Mouse (Mus musculus): Measurements from ENCODE around the gene Dtnb. TPM values are rescaled to one million over a fixed set of nuclear protein-coding genes. Genes with fewer than 3 reads are reported as not detected.

Dtnb gene
- polyA plus RNA-seq, 1 experiment from 2014 or later, result 32.0 TPM

DNA sequence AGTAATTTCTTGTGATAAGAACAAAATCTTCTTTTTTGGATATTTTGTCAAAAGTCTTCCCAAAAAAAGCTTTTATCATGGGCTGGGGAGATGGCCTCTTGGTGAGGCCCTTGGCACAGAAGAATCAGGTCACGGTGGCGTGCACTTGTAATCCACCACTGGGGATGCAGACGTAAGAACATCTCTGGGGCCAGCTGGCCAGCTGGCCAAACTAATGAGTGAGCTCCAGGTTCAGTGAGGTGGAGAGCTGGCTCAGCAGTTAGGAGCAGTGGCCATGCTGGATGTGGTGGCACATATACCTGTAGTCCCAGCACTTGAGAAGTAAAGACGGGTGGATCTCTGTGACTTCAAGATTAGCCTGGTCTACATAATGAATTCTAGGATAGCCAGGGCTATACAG, 196.2 kb downstream of the Dtnb start:
- no peak overlapping the region for H3K4me2 ChIP-seq
- 91% methylated on average over 4 of the region's 4 CpGs for WGBS
- H3K36me3 ChIP-seq, result no peaks in the 10 kb centered on the region
- ATAC-seq (ENCODE audit: borderline replicate concordance, extremely low read depth, low FRiP score, low TSS enrichment), result no peak
- H3K9me3 ChIP-seq, result no peaks in the 10 kb centered on the region
- H3K4me3 ChIP-seq, result no peak overlapping the region
- no peak overlapping the region for H3K27ac ChIP-seq
- 0 out of 2 replicates have a peak, but pooled peaks cover 4% of the 10 kb centered on the region for H3K4me1 ChIP-seq
- no peak overlapping the region for H3K9ac ChIP-seq
- H3K27me3 ChIP-seq, result no peaks in the 10 kb centered on the region

DNA sequence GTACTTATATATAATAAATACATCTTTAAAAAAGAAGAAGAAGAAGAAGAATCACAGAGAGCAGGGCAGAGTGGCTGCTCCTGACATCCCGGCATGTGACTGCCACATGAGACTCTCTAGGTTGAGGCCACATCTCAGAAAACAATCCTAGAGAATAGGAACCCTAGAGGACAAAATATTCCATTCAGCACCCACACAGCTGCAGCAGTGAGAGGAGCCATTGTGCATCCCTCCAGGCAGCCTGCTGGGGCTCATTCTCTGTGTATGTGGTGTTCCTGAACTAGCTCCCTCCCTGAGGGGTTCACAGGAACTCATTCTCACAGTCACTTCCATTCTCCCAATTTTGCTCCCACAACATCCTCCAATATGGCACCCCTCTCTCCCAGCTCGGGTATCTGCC, 198.4 kb downstream of the Dtnb start:
- ATAC-seq (ENCODE audit: borderline replicate concordance, extremely low read depth, low FRiP score, low TSS enrichment), result no peak
- no peaks in the 10 kb centered on the region for H3K36me3 ChIP-seq

DNA sequence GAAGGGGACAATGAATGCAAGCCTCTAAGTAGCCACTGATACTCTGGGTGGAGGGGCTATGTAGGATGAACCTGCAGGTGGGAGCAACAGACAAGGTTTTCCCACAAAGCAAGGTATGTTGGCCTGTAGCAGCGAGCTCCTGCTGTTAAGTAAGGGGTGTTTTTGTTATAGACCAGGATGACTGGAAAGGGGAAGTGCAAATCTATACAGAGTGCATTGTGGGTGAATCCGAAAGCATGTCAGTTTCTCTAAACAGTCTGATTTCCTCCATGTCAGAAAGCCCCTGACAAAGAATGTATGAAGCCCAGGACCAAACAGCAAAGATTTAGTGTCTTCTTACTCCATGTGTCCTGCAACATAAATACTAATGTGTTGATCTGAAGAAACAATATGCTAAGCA, 198.9 kb downstream of the Dtnb start:
- no peaks in the 10 kb centered on the region for H3K27me3 ChIP-seq
- no peak overlapping the region for H3K9ac ChIP-seq
- H3K9me3 ChIP-seq, result no peaks in the 10 kb centered on the region
- 81% methylated on average over 2 of the region's 2 CpGs for WGBS
- no peaks in the 10 kb centered on the region for H3K4me1 ChIP-seq
- no peak overlapping the region for H3K27ac ChIP-seq
- no peaks in the 10 kb centered on the region for H3K36me3 ChIP-seq
- no peak for ATAC-seq (ENCODE audit: borderline replicate concordance, extremely low read depth, low FRiP score, low TSS enrichment)
- no peak overlapping the region for H3K4me2 ChIP-seq
- H3K4me3 ChIP-seq, result no peak overlapping the region

More for the DNA sequence above, 198.4 kb downstream of the Dtnb start:
- no peak overlapping the region for H3K4me3 ChIP-seq
- WGBS, result 89% methylated on average over 2 of the region's 2 CpGs
- H3K9me3 ChIP-seq, result no peaks in the 10 kb centered on the region
- no peak overlapping the region for H3K27ac ChIP-seq
- H3K9ac ChIP-seq, result no peak overlapping the region
- H3K27me3 ChIP-seq, result no peaks in the 10 kb centered on the region
- no peak overlapping the region for H3K4me2 ChIP-seq
- H3K4me1 ChIP-seq, result no peaks in the 10 kb centered on the region

DNA sequence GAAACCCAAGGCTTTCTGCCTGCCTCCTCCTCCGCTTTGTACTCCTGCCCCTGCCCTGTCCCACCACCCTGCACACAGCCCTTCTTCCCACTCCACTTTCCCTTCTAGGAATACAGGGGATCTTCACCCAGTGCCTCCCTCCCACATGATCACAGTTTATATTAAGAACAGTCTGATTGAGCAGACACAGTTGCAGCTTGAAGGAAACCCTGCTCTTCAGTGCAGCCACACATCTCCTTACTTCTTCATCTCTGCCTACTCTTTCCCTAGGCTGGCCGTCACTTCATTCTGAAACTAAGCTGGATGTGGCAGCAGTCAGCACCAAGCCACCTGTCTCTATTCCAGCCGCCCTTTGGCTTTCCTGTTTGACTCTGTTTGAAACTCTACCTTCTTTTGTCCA, 201.5 kb downstream of the Dtnb start:
- no peaks in the 10 kb centered on the region for H3K36me3 ChIP-seq
- no peaks in the 10 kb centered on the region for H3K4me1 ChIP-seq
- no peaks in the 10 kb centered on the region for H3K27me3 ChIP-seq
- H3K4me3 ChIP-seq, result no peak overlapping the region
- ATAC-seq (ENCODE audit: borderline replicate concordance, extremely low read depth, low FRiP score, low TSS enrichment), result no peak
- no peaks in the 10 kb centered on the region for H3K9me3 ChIP-seq
- no peak overlapping the region for H3K9ac ChIP-seq
- no peak overlapping the region for H3K4me2 ChIP-seq
- no peak overlapping the region for H3K27ac ChIP-seq
- 81% methylated on average over 3 of the region's 3 CpGs for WGBS

DNA sequence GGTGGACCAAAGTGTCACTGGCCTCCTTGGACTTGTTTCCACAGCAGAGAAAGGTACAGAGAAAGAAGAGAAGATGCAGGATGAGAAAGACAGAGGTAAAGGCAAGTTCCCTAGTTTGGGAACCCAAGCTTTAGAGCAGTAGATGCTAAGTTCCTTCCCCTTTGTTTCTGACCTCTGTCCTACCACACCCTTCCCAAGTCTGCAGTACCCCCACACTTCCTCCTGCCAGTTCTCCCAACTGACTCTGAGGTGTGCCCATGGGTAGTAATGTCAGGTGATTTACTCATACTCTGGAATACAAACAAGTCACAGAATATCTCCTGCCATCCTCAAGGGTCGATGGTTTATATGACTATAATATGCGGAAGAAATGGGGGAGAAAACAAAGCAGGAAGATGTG, 203.8 kb downstream of the Dtnb start:
- Histone ChIP-seq H3K4me1 (peaks cover 19% of the 10 kb centered on the region), H3K27ac (no peak overlapping the region), H3K9ac (no peak overlapping the region), H3K9me3 (no peaks in the 10 kb centered on the region), H3K36me3 (no peaks in the 10 kb centered on the region), H3K4me2 (no peak overlapping the region), H3K4me3 (no peak overlapping the region), H3K27me3 (no peaks in the 10 kb centered on the region)
- ATAC-seq (ENCODE audit: borderline replicate concordance, extremely low read depth, low FRiP score, low TSS enrichment), result no peak
- 93% methylated on average over 2 of the region's 2 CpGs for WGBS

DNA sequence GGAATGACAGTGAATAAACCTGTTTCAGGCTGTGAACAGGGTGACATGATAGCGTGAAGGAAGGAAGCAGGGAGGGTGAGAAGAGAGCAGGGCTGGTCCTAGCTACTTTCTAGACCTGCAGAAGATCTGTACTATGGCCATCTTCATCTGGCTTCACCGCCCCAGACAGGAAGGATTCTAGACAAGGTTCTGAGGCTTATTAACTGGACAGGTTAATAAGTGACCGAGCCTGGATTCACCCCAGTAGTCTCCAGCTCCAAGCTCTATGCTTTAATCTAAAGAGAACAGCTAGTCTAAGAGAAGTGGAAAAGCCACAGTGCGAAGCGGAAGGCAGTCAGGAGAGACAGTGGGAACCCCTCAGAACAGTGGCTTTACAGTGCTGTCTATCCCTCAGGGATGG, 205.5 kb downstream of the Dtnb start:
- Histone ChIP-seq H3K27me3 (no peaks in the 10 kb centered on the region), H3K4me3 (no peak overlapping the region), H3K4me1 (peaks cover 36% of the 10 kb centered on the region), H3K27ac (no peak overlapping the region), H3K9me3 (no peaks in the 10 kb centered on the region), H3K9ac (no peak overlapping the region), H3K36me3 (no peaks in the 10 kb centered on the region), H3K4me2 (no peak overlapping the region)
- no peak for ATAC-seq (ENCODE audit: borderline replicate concordance, extremely low read depth, low FRiP score, low TSS enrichment)
- WGBS, result 85% methylated on average over 5 of the region's 5 CpGs

DNA sequence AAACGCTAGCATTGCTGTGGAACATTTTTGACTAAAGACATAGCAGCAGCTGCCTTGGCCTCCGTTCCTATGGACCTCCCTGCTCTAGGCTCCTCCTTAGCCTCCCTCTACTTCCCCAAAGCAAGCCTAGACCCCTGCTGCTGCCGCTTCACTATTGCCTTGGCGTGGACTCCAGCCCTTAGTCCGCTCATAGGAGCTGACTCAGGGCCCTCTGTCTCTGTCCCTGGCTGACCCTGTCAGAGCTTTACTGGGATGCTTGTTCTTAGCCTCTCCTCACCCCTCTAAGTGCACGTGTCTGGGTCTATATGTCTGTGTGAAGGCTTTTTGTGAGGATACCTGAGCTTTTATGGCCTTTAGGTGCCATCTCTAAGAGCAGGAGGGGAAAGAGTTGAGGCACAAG, 206.1 kb downstream of the Dtnb start:
- no peak overlapping the region for H3K27ac ChIP-seq
- WGBS, result 84% methylated on average over 6 of the region's 6 CpGs
- no peak for ATAC-seq (ENCODE audit: borderline replicate concordance, extremely low read depth, low FRiP score, low TSS enrichment)

DNA sequence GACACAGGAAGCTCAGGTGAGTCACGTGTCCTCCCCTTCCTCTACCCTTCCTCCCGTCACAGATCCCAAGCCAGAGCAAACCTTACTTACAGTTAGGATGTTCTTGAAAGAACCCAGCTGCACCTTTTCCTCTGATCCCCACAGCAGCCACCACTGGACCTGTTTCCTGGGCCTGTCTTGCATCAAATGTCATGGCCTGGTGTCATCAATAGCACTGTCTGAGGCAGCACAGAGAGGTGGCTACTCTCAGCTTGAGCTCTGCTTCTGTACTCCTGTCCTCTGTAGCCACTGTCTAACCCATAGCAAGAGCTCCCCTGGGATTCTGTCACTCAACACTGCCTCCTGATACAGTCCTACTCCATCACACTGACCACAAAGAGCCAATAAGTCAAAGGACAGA, 207.5 kb downstream of the Dtnb start:
- ATAC-seq (ENCODE audit: borderline replicate concordance, extremely low read depth, low FRiP score, low TSS enrichment), result no peak
- WGBS, result 77% methylated on average over 2 of the region's 2 CpGs
- Histone ChIP-seq H3K9ac (no peak overlapping the region), H3K27me3 (no peaks in the 10 kb centered on the region), H3K9me3 (no peaks in the 10 kb centered on the region), H3K4me2 (no peak overlapping the region), H3K36me3 (no peaks in the 10 kb centered on the region), H3K4me1 (peaks cover 56% of the 10 kb centered on the region), H3K27ac (0 out of 2 replicates have a peak overlapping the region, but pooled peaks have one; percentile 20), H3K4me3 (no peak overlapping the region)

More for the DNA sequence above, 206.1 kb downstream of the Dtnb start:
- no peaks in the 10 kb centered on the region for H3K36me3 ChIP-seq
- no peak overlapping the region for H3K4me2 ChIP-seq
- no peaks in the 10 kb centered on the region for H3K27me3 ChIP-seq
- H3K4me1 ChIP-seq, result peaks cover 42% of the 10 kb centered on the region
- H3K9me3 ChIP-seq, result no peaks in the 10 kb centered on the region
- H3K9ac ChIP-seq, result no peak overlapping the region
- no peak overlapping the region for H3K4me3 ChIP-seq

DNA sequence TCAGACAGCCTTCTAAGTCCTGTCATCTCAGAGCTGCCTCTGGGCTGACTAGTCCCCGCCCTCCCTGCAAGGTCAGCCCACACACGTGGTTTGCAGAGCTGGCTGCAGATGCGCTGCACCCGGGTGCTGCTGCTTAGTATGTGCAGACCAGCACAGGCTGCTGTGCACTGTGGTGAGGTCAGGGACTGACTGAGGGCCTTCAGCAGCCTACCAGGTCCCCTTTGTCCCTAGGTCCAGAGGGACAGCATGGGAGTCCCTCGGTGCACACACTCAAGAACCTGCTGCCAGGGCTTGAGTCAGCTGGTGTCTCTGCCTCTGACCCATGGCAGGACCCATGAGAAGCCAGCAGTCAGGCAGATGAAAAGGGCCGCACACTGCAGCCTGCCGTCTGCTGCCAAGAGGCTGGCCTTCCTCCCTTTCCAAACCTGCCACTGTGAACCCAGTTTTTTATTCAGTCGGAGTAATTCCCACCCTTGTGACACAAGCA, 208.3 kb downstream of the Dtnb start:
- H3K9me3 ChIP-seq, result no peaks in the 10 kb centered on the region
- H3K27me3 ChIP-seq, result no peaks in the 10 kb centered on the region
- H3K4me1 ChIP-seq, result peaks cover 64% of the 10 kb centered on the region
- peak overlapping the region; percentile 13; the same call in 1 of the 2 replicates for H3K4me2 ChIP-seq
- 8% methylated on average over 8 of the region's 8 CpGs for WGBS
- no peak overlapping the region for H3K9ac ChIP-seq
- no peak overlapping the region for H3K4me3 ChIP-seq
- peak; percentile 66 for ATAC-seq (ENCODE audit: borderline replicate concordance, extremely low read depth, low FRiP score, low TSS enrichment)
- no peaks in the 10 kb centered on the region for H3K36me3 ChIP-seq
- H3K27ac ChIP-seq, result peak overlapping the region; percentile 96

DNA sequence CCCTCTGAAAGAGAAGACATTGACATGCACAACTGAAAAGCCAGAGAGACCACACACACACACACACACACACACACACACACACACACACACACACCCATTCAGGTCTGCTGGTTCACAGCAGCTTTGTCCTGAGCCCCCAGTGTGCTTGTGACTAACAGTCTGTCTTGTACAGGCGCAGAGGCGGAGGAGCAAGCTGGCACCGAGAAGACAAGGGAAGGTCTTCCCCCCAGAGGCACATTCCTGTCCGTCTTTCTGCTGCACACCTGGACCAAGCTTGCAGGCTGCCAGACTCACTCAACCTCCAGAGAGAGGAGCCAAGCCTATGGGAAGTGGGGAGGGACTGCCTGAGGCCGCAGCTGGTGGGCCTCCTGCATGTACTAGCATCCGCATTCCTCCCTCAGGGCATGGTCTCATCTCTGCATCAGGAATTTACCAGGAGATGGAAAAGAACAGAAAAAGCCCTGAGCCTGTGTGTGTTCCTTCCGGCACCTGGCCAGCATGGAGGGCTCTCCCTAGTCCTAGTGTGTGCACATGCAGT, 208.8 kb downstream of the Dtnb start:
- peak; percentile 59; the same call in 1 of the 2 replicates for ATAC-seq (ENCODE audit: borderline replicate concordance, extremely low read depth, low FRiP score, low TSS enrichment)
- Histone ChIP-seq H3K9ac (no peak overlapping the region), H3K4me3 (no peak overlapping the region), H3K9me3 (no peaks in the 10 kb centered on the region), H3K4me1 (peaks cover 69% of the 10 kb centered on the region), H3K27me3 (no peaks in the 10 kb centered on the region), H3K27ac (peak overlapping the region; percentile 96), H3K36me3 (no peaks in the 10 kb centered on the region), H3K4me2 (peak overlapping the region; percentile 24; the same call in 1 of the 2 replicates)
- WGBS, result 13% methylated on average over 7 of the region's 7 CpGs

DNA sequence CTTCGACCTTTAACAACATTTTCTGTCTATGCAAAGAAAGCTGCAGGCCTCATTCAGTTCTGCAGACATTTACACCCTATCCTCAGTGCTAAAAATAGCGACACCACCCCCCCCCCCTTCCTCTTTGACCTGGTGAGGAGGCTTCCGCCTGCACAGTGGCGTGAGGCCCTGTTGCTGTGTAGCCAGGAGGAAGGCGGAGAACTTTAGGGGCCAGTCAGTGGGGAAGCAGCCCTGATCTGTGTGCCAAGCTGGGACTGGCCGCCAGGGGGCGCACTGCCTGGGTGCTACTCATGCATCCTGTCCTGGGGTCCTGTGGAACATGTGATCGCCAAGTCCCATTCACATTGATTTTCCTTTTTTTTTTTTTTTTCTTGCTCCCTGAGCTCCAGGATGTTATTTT, 209.3 kb downstream of the Dtnb start:
- H3K36me3 ChIP-seq, result no peaks in the 10 kb centered on the region
- no peak overlapping the region for H3K9ac ChIP-seq
- H3K4me3 ChIP-seq, result no peak overlapping the region
- H3K4me1 ChIP-seq, result peaks cover 70% of the 10 kb centered on the region
- peak; percentile 86 for ATAC-seq (ENCODE audit: borderline replicate concordance, extremely low read depth, low FRiP score, low TSS enrichment)
- no peaks in the 10 kb centered on the region for H3K9me3 ChIP-seq
- peak overlapping the region; percentile 24; the same call in 1 of the 2 replicates for H3K4me2 ChIP-seq
- H3K27ac ChIP-seq, result peak overlapping the region; percentile 96
- H3K27me3 ChIP-seq, result no peaks in the 10 kb centered on the region
- WGBS, result 1% methylated on average over 8 of the region's 8 CpGs

DNA sequence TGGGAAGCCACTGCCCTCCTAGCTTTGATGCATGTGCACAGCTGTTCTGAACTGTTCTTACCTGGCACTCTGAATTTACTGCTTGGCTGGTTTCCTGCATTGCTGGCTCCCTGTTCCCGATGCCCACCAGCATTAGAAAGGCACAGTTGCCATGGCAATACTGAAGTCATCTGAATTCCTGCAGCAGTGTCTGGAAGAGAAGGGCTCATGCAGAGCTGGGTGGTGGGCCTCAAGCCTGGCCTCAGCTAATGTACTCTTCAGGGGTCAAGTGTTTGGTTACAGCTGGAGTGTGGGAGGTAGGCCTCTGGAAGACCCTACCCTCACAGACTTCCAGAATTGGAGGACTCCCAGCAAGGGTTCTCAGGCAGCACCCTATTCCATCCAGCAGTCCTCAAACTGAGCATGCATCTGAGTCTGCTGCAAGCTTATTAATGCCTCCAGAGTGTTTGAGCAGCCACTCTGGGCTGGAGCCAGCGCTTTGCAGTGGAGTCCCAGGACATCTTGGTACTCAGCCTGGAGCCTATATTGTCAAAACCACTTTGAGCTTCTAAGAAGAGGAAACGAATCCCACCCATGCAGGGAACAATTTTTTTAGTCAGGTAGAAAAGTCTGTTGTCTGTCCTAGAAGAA, 211.1 kb downstream of the Dtnb start:
- no peak overlapping the region for H3K4me3 ChIP-seq
- H3K4me2 ChIP-seq, result no peak overlapping the region
- 31% methylated on average over 3 of the region's 3 CpGs for whole genome bisulfite sequencing
- H3K9ac ChIP-seq, result no peak overlapping the region
- H3K27ac ChIP-seq, result peak overlapping the region; percentile 75
- H3K27me3 ChIP-seq, result no peaks in the 10 kb centered on the region
- no peaks in the 10 kb centered on the region for H3K36me3 ChIP-seq
- H3K4me1 ChIP-seq, result peaks cover 88% of the 10 kb centered on the region
- no peaks in the 10 kb centered on the region for H3K9me3 ChIP-seq
- ATAC-seq (ENCODE audit: borderline replicate concordance, extremely low read depth, low FRiP score, low TSS enrichment), result no peak
